Mouse (Mus musculus): Measurements from ENCODE around the gene Fbxo46. TPM values are rescaled to one million over a fixed set of nuclear protein-coding genes. Genes with fewer than 3 reads are reported as not detected.
A peak's percentile ranks its signal among the peaks of the same experiment; 100 is the strongest.

Gene Fbxo46
- total and polyA plus RNA-seq, 2 experiments from 2014 or later: 6.2 to 13.1 TPM

- Histone ChIP-seq H3K36me3 (replicated peaks; ENCODE audit: control insufficient read depth, insufficient read depth, low read length) (no peaks in the 10 kb centered on the region), H3K9ac (replicated peaks; ENCODE audit: low read depth, low read length) (no peak overlapping the region), H3K27me3 (ENCODE audit: control insufficient read depth, insufficient read depth, low read length) (no peaks in the 10 kb centered on the region), H3K4me1 (ENCODE audit: control insufficient read depth, insufficient read depth) (peaks cover 5% of the 10 kb centered on the region; the same call in 1 of the 2 replicates), H3K27ac (ENCODE audit: low read depth) (no peak overlapping the region), H3K9me3 (replicated peaks; ENCODE audit: control insufficient read depth, low read length) (no peaks in the 10 kb centered on the region), H3K4me2 (ENCODE audit: low read depth, low read length) (no peak overlapping the region), H3K4me3 (ENCODE audit: low read depth, low read length) (no peak overlapping the region)
- TF ChIP-seq CTCF (IDR thresholded peaks at IDR 0.05; ENCODE audit: low read depth) (no peak), EP300 (IDR thresholded peaks at IDR 0.05; ENCODE audit: low read depth) (no peak)
- ATAC-seq (ENCODE audit: insufficient read depth, low read depth): no peak
- no peak for DNase-seq (ENCODE audit: low spot score)
- 86% methylated on average over 5 of the region's 5 CpGs for WGBS
Observed at GRCm38 (mm10) chr7:19129396-19129795, 9.7 kb downstream of the Fbxo46 start.

- Histone ChIP-seq H3K27ac (ENCODE audit: low read depth) (peak overlapping the region; percentile 83), H3K4me3 (ENCODE audit: low read depth, low read length) (peak overlapping the region; percentile 35), H3K27me3 (ENCODE audit: control insufficient read depth, insufficient read depth, low read length) (no peaks in the 10 kb centered on the region), H3K36me3 (replicated peaks; ENCODE audit: control insufficient read depth, insufficient read depth, low read length) (peaks cover 9% of the 10 kb centered on the region), H3K9ac (replicated peaks; ENCODE audit: low read depth, low read length) (peak overlapping the region; percentile 38; the same call in 1 of the 2 replicates), H3K4me2 (ENCODE audit: low read depth, low read length) (peak overlapping the region; percentile 72), H3K4me1 (ENCODE audit: control insufficient read depth, insufficient read depth) (peaks cover 5% of the 10 kb centered on the region; the same call in 1 of the 2 replicates), H3K9me3 (replicated peaks; ENCODE audit: control insufficient read depth, low read length) (no peaks in the 10 kb centered on the region)
- 12% methylated on average over 4 of the region's 4 CpGs for WGBS
- no peak for TF ChIP-seq EP300 (IDR thresholded peaks at IDR 0.05; ENCODE audit: low read depth)
- no peak for TF ChIP-seq CTCF (IDR thresholded peaks at IDR 0.05; ENCODE audit: low read depth)
- DNase-seq (ENCODE audit: low spot score): no peak
- ATAC-seq (ENCODE audit: insufficient read depth, low read depth): no peak
Observed at GRCm38 (mm10) chr7:19130657-19131056, 11.0 kb downstream of the Fbxo46 start.

- Histone ChIP-seq H3K36me3 (replicated peaks; ENCODE audit: control insufficient read depth, insufficient read depth, low read length) (peaks cover 16% of the 10 kb centered on the region), H3K4me2 (ENCODE audit: low read depth, low read length) (peak overlapping the region; percentile 72), H3K27ac (ENCODE audit: low read depth) (peak overlapping the region; percentile 83), H3K9me3 (replicated peaks; ENCODE audit: control insufficient read depth, low read length) (no peaks in the 10 kb centered on the region), H3K9ac (replicated peaks; ENCODE audit: low read depth, low read length) (peak overlapping the region; percentile 50; the same call in 1 of the 2 replicates), H3K4me1 (ENCODE audit: control insufficient read depth, insufficient read depth) (peaks cover 5% of the 10 kb centered on the region; the same call in 1 of the 2 replicates), H3K27me3 (ENCODE audit: control insufficient read depth, insufficient read depth, low read length) (no peaks in the 10 kb centered on the region), H3K4me3 (ENCODE audit: low read depth, low read length) (peak overlapping the region; percentile 52)
- DNase-seq (ENCODE audit: low spot score) (peak; percentile 100), ATAC-seq (ENCODE audit: insufficient read depth, low read depth) (peak; percentile 99)
- under 1% methylated on average over 39 of the region's 39 CpGs for WGBS
- TF ChIP-seq CTCF (IDR thresholded peaks at IDR 0.05; ENCODE audit: low read depth) (peak; percentile 89), EP300 (IDR thresholded peaks at IDR 0.05; ENCODE audit: low read depth) (peak; percentile 93)
Observed at GRCm38 (mm10) chr7:19131324-19131848, 11.7 kb downstream of the Fbxo46 start.

DNA sequence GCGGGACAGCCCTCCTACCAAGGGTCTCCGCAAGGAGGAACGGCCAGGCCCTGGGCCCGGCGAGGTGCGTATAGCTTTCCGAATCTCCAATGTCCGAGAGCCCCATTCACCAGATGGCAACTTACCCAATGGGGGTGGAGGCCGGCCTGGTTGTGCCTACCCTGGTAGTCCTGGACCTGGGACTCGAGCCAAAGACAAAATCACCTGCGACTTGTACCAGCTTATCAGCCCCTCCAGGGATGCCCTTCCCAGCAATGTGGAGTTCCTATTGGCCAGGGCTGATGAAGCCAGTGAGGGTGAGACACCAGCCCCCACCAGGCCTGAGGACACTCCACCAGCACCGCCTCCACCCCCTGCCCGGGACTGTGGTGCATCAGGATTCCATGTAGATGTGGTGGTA is 16.5 kb downstream of the Fbxo46 start:
- no peak overlapping the region for H3K27ac ChIP-seq (ENCODE audit: low read depth)
- no peaks in the 10 kb centered on the region for H3K9me3 ChIP-seq (replicated peaks; ENCODE audit: control insufficient read depth, low read length)
- ATAC-seq (ENCODE audit: insufficient read depth, low read depth) (no peak), DNase-seq (ENCODE audit: low spot score) (no peak)
- H3K36me3 ChIP-seq (replicated peaks; ENCODE audit: control insufficient read depth, insufficient read depth, low read length): peaks cover 51% of the 10 kb centered on the region
- peaks cover 5% of the 10 kb centered on the region; the same call in 1 of the 2 replicates for H3K4me1 ChIP-seq (ENCODE audit: control insufficient read depth, insufficient read depth)
- no peak overlapping the region for H3K4me3 ChIP-seq (ENCODE audit: low read depth, low read length)
- no peak for TF ChIP-seq CTCF (IDR thresholded peaks at IDR 0.05; ENCODE audit: low read depth)
- no peak for TF ChIP-seq EP300 (IDR thresholded peaks at IDR 0.05; ENCODE audit: low read depth)
- no peaks in the 10 kb centered on the region for H3K27me3 ChIP-seq (ENCODE audit: control insufficient read depth, insufficient read depth, low read length)
- no peak overlapping the region for H3K4me2 ChIP-seq (ENCODE audit: low read depth, low read length)
- H3K9ac ChIP-seq (replicated peaks; ENCODE audit: low read depth, low read length): no peak overlapping the region
- WGBS: 89% methylated on average over 13 of the region's 13 CpGs

- peaks cover 51% of the 10 kb centered on the region for H3K36me3 ChIP-seq (replicated peaks; ENCODE audit: control insufficient read depth, insufficient read depth, low read length)
- no peaks in the 10 kb centered on the region for H3K27me3 ChIP-seq (ENCODE audit: control insufficient read depth, insufficient read depth, low read length)
- no peak overlapping the region for H3K4me2 ChIP-seq (ENCODE audit: low read depth, low read length)
- peaks cover 4% of the 10 kb centered on the region; the same call in 1 of the 2 replicates for H3K4me1 ChIP-seq (ENCODE audit: control insufficient read depth, insufficient read depth)
- no peak for DNase-seq (ENCODE audit: low spot score)
- H3K27ac ChIP-seq (ENCODE audit: low read depth): no peak overlapping the region
- H3K9ac ChIP-seq (replicated peaks; ENCODE audit: low read depth, low read length): no peak overlapping the region
- no peak for ATAC-seq (ENCODE audit: insufficient read depth, low read depth)
- no peak for TF ChIP-seq EP300 (IDR thresholded peaks at IDR 0.05; ENCODE audit: low read depth)
- TF ChIP-seq CTCF (IDR thresholded peaks at IDR 0.05; ENCODE audit: low read depth): no peak
- H3K9me3 ChIP-seq (replicated peaks; ENCODE audit: control insufficient read depth, low read length): no peaks in the 10 kb centered on the region
- 88% methylated on average over 38 of the region's 38 CpGs for WGBS
- H3K4me3 ChIP-seq (ENCODE audit: low read depth, low read length): no peak overlapping the region
Observed at GRCm38 (mm10) chr7:19136673-19137334, 17.1 kb downstream of the Fbxo46 start.
